Mouse (Mus musculus): ENCODE results near the gene Hrh3.

DNA sequence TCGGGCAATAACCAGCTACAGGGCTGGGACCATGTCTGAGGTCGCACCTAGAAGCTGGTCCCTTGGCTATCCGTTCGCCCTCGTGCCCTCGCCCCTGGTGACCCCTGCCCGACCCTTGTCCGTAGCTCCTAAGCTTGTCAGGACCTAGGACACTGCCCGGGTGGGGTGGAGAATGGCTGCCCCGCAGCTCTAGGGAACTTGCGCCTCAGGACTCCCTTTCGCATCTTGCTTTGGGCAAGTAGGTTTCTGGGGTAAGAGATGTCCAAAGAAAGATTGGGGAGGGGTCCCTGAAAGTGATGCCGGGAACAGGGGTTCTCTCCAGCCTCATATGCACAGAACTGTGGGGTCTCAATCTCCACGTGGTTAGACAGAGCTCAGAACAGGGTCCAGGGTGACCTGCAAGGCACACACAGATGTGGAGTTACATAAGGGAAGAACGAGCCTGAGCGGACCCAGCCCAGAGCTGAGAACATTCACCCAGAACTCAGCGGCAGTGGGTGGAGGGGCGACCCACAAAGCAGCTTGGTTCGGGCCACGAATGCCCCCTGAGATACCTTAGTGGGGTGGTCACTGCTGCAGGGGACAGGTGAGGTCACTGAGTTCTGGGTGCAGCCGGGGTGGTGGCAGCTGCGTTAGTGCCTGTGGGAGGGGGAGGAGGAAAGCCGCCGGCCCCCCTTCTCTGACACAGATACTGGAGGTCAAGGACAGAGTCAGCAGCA lies 530 bp upstream of the Hrh3 start:
- TF ChIP-seq CEBPB (IDR thresholded peaks at IDR 0.05; ENCODE audit: insufficient read depth, poor library complexity, severe bottlenecking), result no peak
- no peak for TF ChIP-seq MAX (IDR thresholded peaks at IDR 0.05; ENCODE audit: low read depth)
- TF ChIP-seq USF1 (IDR thresholded peaks at IDR 0.05; ENCODE audit: low read depth), result no peak
- no peak for TF ChIP-seq MYOG (IDR thresholded peaks at IDR 0.05; ENCODE audit: control insufficient read depth in 1 of 3, insufficient read depth in 1 of 3, insufficient read length in 2 of 3, low read depth in 2 of 3)
- TF ChIP-seq TCF3 (IDR thresholded peaks at IDR 0.05; ENCODE audit: insufficient read length, low read depth), result no peak
- no peak for TF ChIP-seq POLR2AphosphoS2 (IDR thresholded peaks at IDR 0.05; ENCODE audit: insufficient read length, low read depth)
- TF ChIP-seq POLR2A (IDR thresholded peaks at IDR 0.05; ENCODE audit: insufficient read length, low read depth), result no peak

Data from myocyte (in vitro differentiated cells).